Mouse (Mus musculus) kidney, postnatal 10 days (tissue): ENCODE measurements around the gene Gjb2.

ENCODE experiments used
- DNase-seq: peaks from one replicate; pipeline ENCODE4 v3.0.0; 2021; ENCODE audit warnings: mixed read lengths

The Gjb2 gene

GRCm38 (mm10) chr14:57104106-57105023, at the start of gene Gjb2:
TSS of gene Gjb2 (minus strand) at chr14:57104702.
- peak; percentile 74 for DNase-seq

GRCm38 (mm10) chr14:57145741-57146140, 41.2 kb upstream of the Gjb2 start:
- no peak for DNase-seq

- no peak for DNase-seq
These were observed 30.8 kb upstream of the Gjb2 start for GRCm38 (mm10) chr14:57135265-57135664.

GRCm38 (mm10) chr14:57133161-57133661, 28.7 kb upstream of the Gjb2 start, which contains the start of gene Gjb6:
TSS of gene Gjb6 (minus strand) at chr14:57133611.
- DNase-seq, result peak; percentile 14

- no peak for DNase-seq
These were observed 22.9 kb upstream of the Gjb2 start for GRCm38 (mm10) chr14:57127383-57127782.

- DNase-seq, result no peak
These were observed 17.8 kb upstream of the Gjb2 start for GRCm38 (mm10) chr14:57122295-57122694.

GRCm38 (mm10) chr14:57115823-57116544, 11.5 kb upstream of the Gjb2 start, which contains the start of gene Gm4491:
TSS of gene Gm4491 (minus strand) at chr14:57115883.
- no peak for DNase-seq

- peak; percentile 62 for DNase-seq
These were observed 4.7 kb upstream of the Gjb2 start for GRCm38 (mm10) chr14:57109194-57109593.

GRCm38 (mm10) chr14:57107916-57108315, 3.4 kb upstream of the Gjb2 start:
- DNase-seq, result no peak

GRCm38 (mm10) chr14:57107091-57107490, 2.6 kb upstream of the Gjb2 start:
- peak; percentile 56 for DNase-seq

GRCm38 (mm10) chr14:57105721-57106120, 1.2 kb upstream of the Gjb2 start:
- DNase-seq, result no peak

GRCm38 (mm10) chr14:57105111-57105510, 609 bp upstream of the Gjb2 start:
- no peak for DNase-seq

GRCm38 (mm10) chr14:57103711-57104105, 794 bp downstream of the Gjb2 start:
- no peak for DNase-seq

- no peak for DNase-seq
These were observed 1.4 kb downstream of the Gjb2 start for GRCm38 (mm10) chr14:57103121-57103520.

- no peak for DNase-seq
These were observed 2.9 kb downstream of the Gjb2 start for GRCm38 (mm10) chr14:57101623-57102022.

GRCm38 (mm10) chr14:57095855-57096254, 8.6 kb downstream of the Gjb2 start:
- DNase-seq, result no peak

GRCm38 (mm10) chr14:57093029-57093428, 11.5 kb downstream of the Gjb2 start:
- peak; percentile 72 for DNase-seq

- DNase-seq, result no peak
These were observed 14.5 kb downstream of the Gjb2 start for GRCm38 (mm10) chr14:57090001-57090400.

GRCm38 (mm10) chr14:57089107-57089506, 15.4 kb downstream of the Gjb2 start:
- peak; percentile 68 for DNase-seq

- peak; percentile 43 for DNase-seq
These were observed 20.3 kb downstream of the Gjb2 start for GRCm38 (mm10) chr14:57084180-57084668.

GRCm38 (mm10) chr14:57082863-57083262, 21.6 kb downstream of the Gjb2 start:
- no peak for DNase-seq

- peak; percentile 29 for DNase-seq
These were observed 29.0 kb downstream of the Gjb2 start for GRCm38 (mm10) chr14:57075537-57075936.

GRCm38 (mm10) chr14:57069906-57070305, 34.6 kb downstream of the Gjb2 start:
- DNase-seq, result peak; percentile 53
